Mouse (Mus musculus) neural tube, embryonic 14.5 days (tissue): ENCODE results near the gene Olfr524. TPM values are rescaled to one million over a fixed set of nuclear protein-coding genes. Genes with fewer than 3 reads are reported as not detected.

Experiments
- polyA plus RNA-seq: library from polyadenylated mRNA; unstranded; fragments of >200 nt; fragmentation: Nextera tagmentation; extraction: Ambion mirVana; gene quantifications from 2 replicates; pipeline ENCODE4 v1.2.1, GENCODE M21; 2014

The Olfr524 gene
- polyA plus RNA-seq, 1 experiment from 2014 or later = not detected

Other genes with a start within 250 kb of the Olfr524 start
- 0.46 and 1.4 TPM in 2 replicates for gene 6430531B16Rik, start 227.2 kb downstream of the Olfr524 start, polyA plus RNA-seq
- gene Adam8, start 213.4 kb downstream of the Olfr524 start, polyA plus RNA-seq = 3.2 and 3.3 TPM in 2 replicates
- gene Zfp511, start 169.6 kb downstream of the Olfr524 start, polyA plus RNA-seq = 52.7 and 61.2 TPM in 2 replicates
- 57.1 and 61.0 TPM in 2 replicates for gene Tubgcp2, start 169.3 kb downstream of the Olfr524 start, polyA plus RNA-seq
- 6.6 and 8.1 TPM in 2 replicates for gene Msx3, start 156.9 kb downstream of the Olfr524 start, polyA plus RNA-seq
- gene Caly, start 123.4 kb downstream of the Olfr524 start, polyA plus RNA-seq = 209 and 365 TPM in 2 replicates
- gene Prap1, start 112.6 kb downstream of the Olfr524 start, polyA plus RNA-seq = 0.48 TPM in 1 of 2 replicates, not detected in the other
- 42.8 and 51.8 TPM in 2 replicates for gene Fuom, start 103.5 kb downstream of the Olfr524 start, polyA plus RNA-seq
- 9.2 and 9.9 TPM in 2 replicates for gene Paox, start 90.2 kb downstream of the Olfr524 start, polyA plus RNA-seq
- gene Echs1, start 89.5 kb downstream of the Olfr524 start, polyA plus RNA-seq = 129 and 132 TPM in 2 replicates
- gene Mtg1, start 68.4 kb downstream of the Olfr524 start, polyA plus RNA-seq = 33.7 and 39.6 TPM in 2 replicates
- 16.2 and 17.3 TPM in 2 replicates for gene Sprn, start 51.1 kb downstream of the Olfr524 start, polyA plus RNA-seq
- gene Olfr522, start 41.2 kb downstream of the Olfr524 start, polyA plus RNA-seq = not detected in 2 replicates
- not detected in 2 replicates for gene Olfr523, start 32.7 kb downstream of the Olfr524 start, polyA plus RNA-seq
- not detected in 2 replicates for gene Cd163l1, start 12.3 kb upstream of the Olfr524 start, polyA plus RNA-seq
- gene 5830411N06Rik, start 41.3 kb upstream of the Olfr524 start, polyA plus RNA-seq = not detected in 2 replicates
- gene Olfr525, start 114.9 kb upstream of the Olfr524 start, polyA plus RNA-seq = not detected in 2 replicates
- gene Olfr527, start 128.1 kb upstream of the Olfr524 start, polyA plus RNA-seq = not detected in 2 replicates
- not detected in 2 replicates for gene Olfr60, start 155.7 kb upstream of the Olfr524 start, polyA plus RNA-seq
- gene Olfr530, start 170.4 kb upstream of the Olfr524 start, polyA plus RNA-seq = not detected in 2 replicates
- not detected in 2 replicates for gene Olfr531, start 197.0 kb upstream of the Olfr524 start, polyA plus RNA-seq
- gene Olfr532, start 215.7 kb upstream of the Olfr524 start, polyA plus RNA-seq = not detected in 2 replicates